Mouse (Mus musculus) C2C12 (cell line): ENCODE data around the gene Amt. TPM values are rescaled to one million over a fixed set of nuclear protein-coding genes. Genes with fewer than 3 reads are reported as not detected.

Source experiments
- H3K27me3 ChIP-seq: one replicate; pipeline ENCODE4 v1.6.1; 2011; ENCODE audit not compliant: control insufficient read depth, insufficient read depth, insufficient read length
- H3K36me3 ChIP-seq: one replicate; pipeline ENCODE4 v1.6.1; 2011; ENCODE audit not compliant: control insufficient read depth, insufficient read depth
- H3K4me3 ChIP-seq: one replicate; pipeline ENCODE4 v1.5.1; 2011; ENCODE audit warnings: mild to moderate bottlenecking, control low read depth; ENCODE audit not compliant: poor library complexity, insufficient read depth, severe bottlenecking
- H3K79me2 ChIP-seq: one replicate; pipeline ENCODE4 v1.6.1; 2011; ENCODE audit not compliant: control insufficient read depth, insufficient read depth
- H3K79me3 ChIP-seq: one replicate; pipeline ENCODE4 v1.6.1; 2011; ENCODE audit warnings: low read depth, control low read depth
- H3ac ChIP-seq: one replicate; pipeline ENCODE3; 2011; ENCODE audit warnings: low read depth; ENCODE audit not compliant: control insufficient read depth, insufficient read length
- CEBPB ChIP-seq: IDR thresholded peaks from one replicate; pipeline ENCODE4 v1.6.1; 2011; ENCODE audit warnings: low read depth, mild to moderate bottlenecking, control low read depth, moderate library complexity
- CTCF ChIP-seq: IDR thresholded peaks from one replicate; pipeline ENCODE4 v1.5.1; 2011; ENCODE audit not compliant: control insufficient read depth, insufficient read depth, insufficient read length
- FOSL1 ChIP-seq: IDR thresholded peaks from one replicate; pipeline ENCODE4 v1.8.0; 2011; ENCODE audit warnings: mild to moderate bottlenecking, low read length; ENCODE audit not compliant: poor library complexity, insufficient read depth, severe bottlenecking
- MAX ChIP-seq: IDR thresholded peaks from one replicate; pipeline ENCODE4 v1.6.1; 2011; ENCODE audit warnings: mild to moderate bottlenecking, control low read depth
- MYOD1 ChIP-seq: IDR thresholded peaks from one replicate; pipeline ENCODE4 v1.6.1; 2011; ENCODE audit warnings: low read depth; ENCODE audit not compliant: control insufficient read depth, insufficient read length
- MYOG ChIP-seq: IDR thresholded peaks from one replicate; pipeline ENCODE4 v1.6.1; 2011; ENCODE audit not compliant: control insufficient read depth, insufficient read length; ENCODE audit errors: extremely low read depth
- USF1 ChIP-seq: IDR thresholded peaks from one replicate; pipeline ENCODE4 v1.6.1; 2011; ENCODE audit warnings: low read depth, mild to moderate bottlenecking, control low read depth, moderate library complexity
- polyA plus RNA-seq: library from polyadenylated mRNA; unstranded; fragments of >200 nt; fragmentation: generic; extraction: Trizol; gene quantifications from one replicate; pipeline ENCODE4 v1.2.1, GENCODE M21; 2012; ENCODE audit warnings: missing spikeins

Gene Amt
- polyA plus RNA-seq, 1 experiment = 0.71 TPM

DNA sequence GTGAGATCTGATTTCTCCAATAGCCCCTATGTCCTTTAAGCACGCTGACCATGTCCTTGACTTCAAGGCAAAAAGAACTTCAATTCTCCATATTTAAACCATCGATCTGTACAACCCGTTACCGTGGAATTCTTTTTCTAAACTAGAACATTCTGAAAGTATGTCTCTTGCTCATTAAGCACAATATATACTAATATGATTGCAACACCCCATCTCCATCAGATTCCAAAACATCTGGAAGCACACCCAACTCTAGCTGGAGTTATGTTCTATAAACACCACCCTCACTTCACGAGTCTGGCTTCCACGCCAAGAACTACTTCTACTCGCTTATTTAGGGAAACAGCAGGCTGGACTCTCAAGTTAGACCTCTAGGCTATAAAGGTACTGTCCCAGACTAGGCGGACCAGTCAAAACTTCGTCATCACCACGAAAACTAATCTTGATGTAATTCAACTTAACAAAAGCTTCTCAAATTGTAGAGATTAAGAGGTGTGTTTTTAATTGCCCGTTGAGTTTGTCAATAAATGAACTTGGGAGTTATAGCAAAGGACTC is 34.1 kb upstream of the Amt start:
- TF ChIP-seq FOSL1 = no peak
- TF ChIP-seq MAX = no peak
- no peak for TF ChIP-seq MYOG
- no peak for TF ChIP-seq MYOD1
- no peak for TF ChIP-seq CTCF
- no peak for TF ChIP-seq USF1
- TF ChIP-seq CEBPB = no peak
- no peaks in the 10 kb centered on the region for H3K27me3 ChIP-seq
- peak overlapping the region; percentile 65 for H3K4me3 ChIP-seq

GRCm38 (mm10) chr9:108263131-108263681 is 33.4 kb upstream of the Amt start:
- no peaks in the 10 kb centered on the region for H3K36me3 ChIP-seq

More for the DNA sequence above, 34.1 kb upstream of the Amt start:
- H3ac ChIP-seq = no peak overlapping the region
- no peaks in the 10 kb centered on the region for H3K36me3 ChIP-seq
- H3K79me3 ChIP-seq = peaks cover 24% of the 10 kb centered on the region
- H3K79me2 ChIP-seq = peaks cover 55% of the 10 kb centered on the region

GRCm38 (mm10) chr9:108263690-108264190 is 32.9 kb upstream of the Amt start, which contains the start of gene Dag1:
Gene Dag1, minus strand, starts transcription at chr9:108263958.
- Histone ChIP-seq H3K4me3 (peak within 1 kb of the TSS; percentile 65), H3K79me3 (peaks cover 20% of the 10 kb centered on the region), H3ac (peak within 1 kb of the TSS; percentile 84), H3K27me3 (no peaks in the 10 kb centered on the region), H3K36me3 (no peaks in the 10 kb centered on the region), H3K79me2 (peaks cover 44% of the 10 kb centered on the region)
- no peak for TF ChIP-seq CEBPB
- no peak for TF ChIP-seq FOSL1
- TF ChIP-seq MAX = no peak
- no peak for TF ChIP-seq CTCF
- TF ChIP-seq MYOD1 = no peak
- TF ChIP-seq MYOG = no peak
- TF ChIP-seq USF1 = no peak

More at GRCm38 (mm10) chr9:108263131-108263681, 33.4 kb upstream of the Amt start:
- Histone ChIP-seq H3ac (peak overlapping the region; percentile 84), H3K4me3 (peak overlapping the region; percentile 65), H3K27me3 (no peaks in the 10 kb centered on the region), H3K79me2 (peaks cover 48% of the 10 kb centered on the region), H3K79me3 (peaks cover 22% of the 10 kb centered on the region)
- no peak for TF ChIP-seq USF1

DNA sequence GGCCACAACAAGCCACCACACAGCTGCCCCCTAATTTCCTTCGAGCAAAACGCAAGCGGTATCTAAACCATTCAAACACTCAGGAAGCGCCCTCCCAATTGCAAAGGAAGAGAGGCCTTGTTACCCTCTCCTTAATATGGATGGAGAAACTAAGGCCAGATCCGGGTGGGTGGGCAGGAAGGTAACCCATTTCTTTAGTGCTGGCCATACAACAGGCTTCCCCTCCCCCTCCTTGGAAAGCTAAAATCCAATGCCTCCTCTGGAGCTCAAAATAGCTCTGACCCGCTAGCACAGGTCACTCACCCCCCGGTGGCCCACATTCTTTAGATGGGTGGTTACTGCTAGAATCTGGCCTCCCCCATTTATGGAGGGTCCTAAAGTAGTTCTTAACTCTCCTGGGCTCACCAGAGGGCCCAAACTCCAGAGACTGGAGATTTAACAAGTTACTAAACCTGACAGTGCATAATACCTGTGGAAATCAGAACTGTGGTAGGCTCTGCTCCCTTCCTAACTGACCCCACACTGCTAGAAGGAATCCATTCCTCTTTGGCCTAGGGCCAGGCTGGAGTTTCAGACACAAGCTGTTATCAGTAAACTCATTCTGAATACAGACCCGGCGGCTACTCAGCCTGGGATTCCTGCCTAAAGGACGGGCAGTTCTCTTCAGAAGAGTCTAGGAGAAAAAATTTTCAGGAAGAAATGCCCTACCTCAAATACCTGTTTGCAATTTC is 32.3 kb upstream of the Amt start:
- peaks cover 20% of the 10 kb centered on the region for H3K79me3 ChIP-seq
- H3K36me3 ChIP-seq = no peaks in the 10 kb centered on the region
- H3K79me2 ChIP-seq = peaks cover 38% of the 10 kb centered on the region
- peak overlapping the region; percentile 14 for H3ac ChIP-seq
- TF ChIP-seq MYOD1 (no peak), CTCF (no peak), MAX (no peak), FOSL1 (no peak)
- H3K27me3 ChIP-seq = no peaks in the 10 kb centered on the region
- peak overlapping the region; percentile 65 for H3K4me3 ChIP-seq

GRCm38 (mm10) chr9:108266261-108266935 is 30.3 kb upstream of the Amt start:
- no peak overlapping the region for H3ac ChIP-seq
- H3K27me3 ChIP-seq = no peaks in the 10 kb centered on the region
- H3K36me3 ChIP-seq = no peaks in the 10 kb centered on the region
- TF ChIP-seq FOSL1 = no peak
- TF ChIP-seq MYOG = no peak
- TF ChIP-seq CEBPB = no peak
- TF ChIP-seq MYOD1 = no peak
- no peak for TF ChIP-seq CTCF
- TF ChIP-seq MAX = no peak
- no peak for TF ChIP-seq USF1
- H3K79me2 ChIP-seq = peaks cover 18% of the 10 kb centered on the region
- H3K79me3 ChIP-seq = peaks cover 14% of the 10 kb centered on the region
- no peak overlapping the region for H3K4me3 ChIP-seq
